Mouse (Mus musculus) hindbrain, embryonic 14.5 days (tissue): ENCODE results near the gene Ppan. TPM values are rescaled to one million over a fixed set of nuclear protein-coding genes. Genes with fewer than 3 reads are reported as not detected.
A peak's percentile ranks its signal among the peaks of the same experiment; 100 is the strongest.

ENCODE experiments used
- ATAC-seq: fragments of 200-750 bp; cut with Nextera tagmentation; 2 replicates; pipeline ENCODE4 v1.8.0; 2017; ENCODE audit warnings: moderate number of reproducible peaks, mild to moderate bottlenecking, moderate TSS enrichment, moderate library complexity; ENCODE audit not compliant: low FRiP score
- DNase-seq: peaks from one replicate; pipeline ENCODE4 v3.0.0-alpha.2; 2015; ENCODE audit warnings: low spot score
- H3K27ac ChIP-seq: fragments of 300-500 bp; sonication (generic); 2 replicates; pipeline ENCODE4 v1.5.1; 2014; ENCODE audit warnings: mild to moderate bottlenecking, moderate library complexity
- H3K27me3 ChIP-seq: fragments of 300-500 bp; sonication (generic); 2 replicates; pipeline ENCODE4 v1.6.1; 2014; ENCODE audit warnings: mild to moderate bottlenecking, low read length, mixed read lengths; ENCODE audit not compliant: control insufficient read depth, insufficient read depth
- H3K36me3 ChIP-seq: fragments of 300-500 bp; sonication (generic); replicated peaks from 2 replicates; pipeline ENCODE4 v1.6.1; 2014; ENCODE audit not compliant: control insufficient read depth, insufficient read depth
- H3K4me1 ChIP-seq: fragments of 300-500 bp; sonication (generic); replicated peaks from 2 replicates; pipeline ENCODE4 v1.6.1; 2014; ENCODE audit warnings: antibody characterized with exemption, low read length, mixed read lengths; ENCODE audit not compliant: control insufficient read depth, insufficient read depth
- H3K4me2 ChIP-seq: fragments of 300-500 bp; sonication (generic); replicated peaks from 2 replicates; pipeline ENCODE4 v1.6.1; 2014; ENCODE audit warnings: mild to moderate bottlenecking, moderate library complexity
- H3K4me3 ChIP-seq: fragments of 300-500 bp; sonication (generic); replicated peaks from 2 replicates; pipeline ENCODE4 v1.5.1; 2014; ENCODE audit warnings: mild to moderate bottlenecking, low read length
- H3K9ac ChIP-seq: fragments of 300-500 bp; sonication (generic); 2 replicates; pipeline ENCODE4 v1.6.1; 2014
- H3K9me3 ChIP-seq: fragments of 300-500 bp; sonication (generic); 2 replicates; pipeline ENCODE4 v1.6.1; 2016; ENCODE audit warnings: low read length; ENCODE audit not compliant: control insufficient read depth
- WGBS: fragments of 180-500 bp; shearing (Covaris S2); extraction: QIAGEN DNeasy Blood & Tissue Kit; methylation state at CpG from one replicate; pipeline ENCODE4 v1.1.7; 2014; 5-methylcytosine and 5-hydroxymethylcytosine counted together
- polyA plus RNA-seq: library from polyadenylated mRNA; unstranded; fragments of >200 nt; fragmentation: Nextera tagmentation; extraction: Ambion mirVana; gene quantifications from 2 replicates; pipeline ENCODE4 v1.2.1, GENCODE M21; 2014

Gene Ppan
- polyA plus RNA-seq, 1 experiment from 2014 or later, result 39.5 TPM

GRCm38 (mm10) chr9:20868448-20869001 lies 19.4 kb upstream of the Ppan start, which contains the start of gene A230050P20Rik:
A230050P20Rik (plus strand) TSS chr9:20868642.
- Histone ChIP-seq H3K36me3 (no peaks in the 10 kb centered on the region), H3K4me2 (peak within 1 kb of the TSS; percentile 42), H3K4me1 (no peaks in the 10 kb centered on the region), H3K9ac (peak within 1 kb of the TSS; percentile 36; the same call in 1 of the 2 replicates), H3K9me3 (no peaks in the 10 kb centered on the region), H3K27me3 (peaks cover 47% of the 10 kb centered on the region), H3K4me3 (peak within 1 kb of the TSS; percentile 29), H3K27ac (no peak within 1 kb of the TSS)
- ATAC-seq (0 out of 2 replicates have a peak, but pooled peaks have one; percentile 25), DNase-seq (no peak)
- 14% methylated on average over 41 of the region's 53 CpGs for WGBS

DNA sequence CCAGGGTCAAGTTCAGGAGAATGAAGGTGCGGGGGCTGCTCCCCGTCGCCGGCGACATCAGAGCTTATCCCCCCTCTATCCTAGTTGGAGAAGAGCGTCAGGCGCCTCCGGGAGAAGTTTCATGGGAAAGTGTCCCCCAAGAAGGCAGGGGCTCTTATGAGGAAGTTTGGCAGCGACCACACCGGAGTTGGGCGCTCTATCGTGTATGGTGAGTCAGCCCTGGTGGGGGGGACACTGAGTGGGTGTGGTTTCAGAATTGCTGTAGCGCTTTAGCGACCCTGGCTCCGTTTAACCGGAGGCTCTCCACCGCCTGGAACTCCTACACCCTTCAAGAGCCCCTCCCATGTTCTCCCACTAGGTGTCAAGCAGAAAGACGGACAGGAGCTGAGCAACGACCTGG lies 18.7 kb upstream of the Ppan start:
- H3K4me3 ChIP-seq, result peak overlapping the region; percentile 29
- H3K4me1 ChIP-seq, result no peaks in the 10 kb centered on the region
- H3K9me3 ChIP-seq, result no peaks in the 10 kb centered on the region
- no peaks in the 10 kb centered on the region for H3K36me3 ChIP-seq
- H3K27ac ChIP-seq, result no peak overlapping the region
- WGBS, result 6% methylated on average over 19 of the region's 19 CpGs
- no peak for DNase-seq
- ATAC-seq, result no peak
- H3K9ac ChIP-seq, result no peak overlapping the region
- H3K4me2 ChIP-seq, result peak overlapping the region; percentile 42
- H3K27me3 ChIP-seq, result peaks cover 47% of the 10 kb centered on the region

DNA sequence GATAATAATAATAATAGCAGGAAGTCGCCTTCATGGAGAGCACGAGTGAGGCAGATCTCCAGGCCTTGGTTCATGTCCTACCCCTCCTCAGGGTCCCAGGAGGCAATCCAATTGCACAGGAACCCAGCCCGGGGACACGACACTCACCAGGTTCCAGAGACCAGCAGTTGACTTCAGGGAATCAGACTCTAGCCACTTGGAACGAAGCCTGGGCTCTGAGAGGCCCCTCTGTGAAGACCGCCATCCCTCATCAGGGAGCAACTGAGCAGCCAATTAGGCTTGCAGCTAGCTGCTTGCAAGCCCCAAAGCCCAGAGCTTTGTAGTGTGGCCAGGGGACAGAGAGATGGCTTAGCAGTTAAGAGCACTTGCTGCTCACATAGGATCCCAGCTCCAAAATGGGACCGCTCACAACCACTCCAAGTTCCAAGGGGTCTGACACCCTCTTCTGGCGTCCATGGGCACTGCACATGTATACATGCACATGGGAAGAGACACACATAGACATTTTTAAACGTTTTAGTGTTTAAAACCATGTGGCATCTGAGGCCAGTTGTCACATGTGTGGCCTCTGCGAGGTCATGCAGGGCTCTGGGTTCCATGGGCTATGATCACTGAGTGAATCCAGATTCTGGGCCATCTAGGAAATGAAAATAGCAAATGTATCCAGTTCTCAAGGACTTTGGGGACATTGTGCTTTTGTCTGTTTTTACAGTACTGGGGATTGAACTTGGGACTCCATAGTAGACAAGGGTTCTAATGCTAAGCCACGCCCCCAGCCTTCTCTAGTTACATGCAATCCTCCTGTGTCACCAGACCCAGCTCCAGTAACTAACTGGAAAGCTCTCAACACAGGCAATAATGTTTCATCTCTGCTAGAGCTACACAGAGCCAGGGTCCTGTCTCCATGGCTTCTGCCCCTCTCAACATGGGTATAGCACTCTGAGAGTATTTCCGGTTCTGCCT lies 17.5 kb upstream of the Ppan start:
- peaks cover 47% of the 10 kb centered on the region for H3K27me3 ChIP-seq
- no peaks in the 10 kb centered on the region for H3K4me1 ChIP-seq
- H3K27ac ChIP-seq, result no peak overlapping the region
- no peaks in the 10 kb centered on the region for H3K36me3 ChIP-seq
- no peak overlapping the region for H3K4me2 ChIP-seq
- H3K4me3 ChIP-seq, result no peak overlapping the region
- DNase-seq (no peak), ATAC-seq (no peak)
- no peaks in the 10 kb centered on the region for H3K9me3 ChIP-seq
- H3K9ac ChIP-seq, result no peak overlapping the region
- WGBS, result 76% methylated on average over 12 of the region's 12 CpGs

DNA sequence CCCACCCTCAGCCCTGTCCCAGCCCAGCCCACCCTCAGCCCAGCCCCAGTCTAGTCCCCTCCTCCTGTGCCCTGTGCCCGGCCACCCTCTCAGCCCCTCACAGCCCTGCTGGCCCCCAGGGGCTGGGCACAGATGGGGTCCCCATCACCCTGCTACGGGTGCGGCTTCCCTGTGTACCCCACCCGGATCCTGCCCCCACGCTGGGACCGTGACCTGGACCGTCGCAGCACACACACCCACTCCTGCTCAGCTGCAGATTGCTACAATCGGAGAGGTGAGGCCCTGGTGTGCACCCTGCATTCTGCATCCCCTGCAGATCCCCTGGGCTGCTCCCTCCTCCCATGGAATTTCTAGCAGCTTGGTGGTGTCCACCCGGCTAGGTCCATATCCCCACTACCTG lies 15.0 kb upstream of the Ppan start:
- ATAC-seq, result no peak
- Histone ChIP-seq H3K27me3 (peaks cover 36% of the 10 kb centered on the region), H3K9ac (no peak overlapping the region), H3K4me3 (no peak overlapping the region), H3K36me3 (no peaks in the 10 kb centered on the region), H3K4me1 (no peaks in the 10 kb centered on the region), H3K27ac (no peak overlapping the region), H3K4me2 (no peak overlapping the region), H3K9me3 (no peaks in the 10 kb centered on the region)
- 86% methylated on average over 10 of the region's 10 CpGs for WGBS
- DNase-seq, result no peak

- no peaks in the 10 kb centered on the region for H3K9me3 ChIP-seq
- H3K4me1 ChIP-seq, result no peaks in the 10 kb centered on the region
- ATAC-seq (no peak), DNase-seq (no peak)
- no peak overlapping the region for H3K4me3 ChIP-seq
- 88% methylated on average over 12 of the region's 12 CpGs for WGBS
- no peaks in the 10 kb centered on the region for H3K36me3 ChIP-seq
- H3K27ac ChIP-seq, result no peak overlapping the region
- peaks cover 30% of the 10 kb centered on the region for H3K27me3 ChIP-seq
- H3K9ac ChIP-seq, result no peak overlapping the region
- no peak overlapping the region for H3K4me2 ChIP-seq
These were observed 14.5 kb upstream of the Ppan start for GRCm38 (mm10) chr9:20873521-20873920.

GRCm38 (mm10) chr9:20875021-20875790 lies 12.8 kb upstream of the Ppan start:
- H3K36me3 ChIP-seq, result no peaks in the 10 kb centered on the region
- H3K27ac ChIP-seq, result no peak overlapping the region
- H3K9ac ChIP-seq, result no peak overlapping the region
- no peaks in the 10 kb centered on the region for H3K9me3 ChIP-seq
- no peak overlapping the region for H3K4me3 ChIP-seq
- no peak overlapping the region for H3K4me2 ChIP-seq
- no peak for ATAC-seq
- peaks cover 14% of the 10 kb centered on the region for H3K27me3 ChIP-seq
- no peak for DNase-seq
- H3K4me1 ChIP-seq, result no peaks in the 10 kb centered on the region
- WGBS, result 70% methylated on average over 23 of the region's 23 CpGs

- H3K9ac ChIP-seq, result no peak overlapping the region
- 79% methylated on average over 8 of the region's 9 CpGs for WGBS
- H3K9me3 ChIP-seq, result no peaks in the 10 kb centered on the region
- H3K27ac ChIP-seq, result no peak overlapping the region
- H3K4me2 ChIP-seq, result no peak overlapping the region
- H3K4me3 ChIP-seq, result no peak overlapping the region
- no peaks in the 10 kb centered on the region for H3K36me3 ChIP-seq
- ATAC-seq (no peak), DNase-seq (no peak)
- H3K27me3 ChIP-seq, result 0 out of 2 replicates have a peak, but pooled peaks cover under 1% of the 10 kb centered on the region
- H3K4me1 ChIP-seq, result no peaks in the 10 kb centered on the region
These were observed 11.5 kb upstream of the Ppan start for GRCm38 (mm10) chr9:20876318-20877117.

DNA sequence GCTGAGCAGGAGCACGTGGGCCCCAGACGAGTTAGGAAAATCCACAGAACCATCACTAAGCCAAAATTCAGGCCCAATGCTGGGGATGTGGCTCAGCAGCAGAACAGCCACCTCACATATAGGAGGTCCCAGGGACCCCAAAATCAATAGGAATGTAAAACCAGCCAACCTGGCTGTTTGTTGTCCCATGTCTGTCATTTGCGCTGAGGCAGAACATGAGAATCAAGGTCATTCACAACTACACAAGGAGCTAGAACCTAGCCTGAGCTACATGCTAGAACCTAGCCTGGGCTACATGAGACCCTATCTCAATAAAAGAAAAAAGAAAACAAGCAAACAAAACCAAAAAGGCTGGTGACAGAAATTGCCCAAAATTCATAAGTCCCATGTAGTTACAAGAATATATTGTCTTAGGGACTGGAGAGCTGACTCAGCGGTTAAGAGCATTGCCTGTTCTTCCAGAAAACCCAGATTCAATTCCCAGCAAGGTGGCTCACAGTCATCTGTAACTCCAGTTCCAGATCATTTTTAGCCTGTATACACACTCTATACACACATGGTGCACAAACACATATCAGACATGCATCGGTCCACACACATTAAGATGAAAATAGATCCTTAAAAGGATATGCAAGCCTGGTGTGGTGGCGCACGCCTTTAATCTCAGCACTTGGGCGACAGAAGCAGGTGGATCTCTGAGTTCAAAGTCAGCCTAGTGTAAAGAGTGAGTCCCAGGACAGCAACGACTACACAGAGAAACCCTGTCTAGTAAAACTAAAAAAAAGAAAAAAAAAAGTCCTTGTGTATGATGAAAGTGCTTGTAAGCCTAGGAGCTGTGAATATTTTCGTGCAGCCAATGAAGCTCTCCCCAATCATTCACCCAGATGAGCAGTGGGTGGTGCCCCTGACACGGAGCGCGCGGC lies 10.6 kb upstream of the Ppan start:
- Histone ChIP-seq H3K36me3 (no peaks in the 10 kb centered on the region), H3K9ac (peak overlapping the region; percentile 35; the same call in 1 of the 2 replicates), H3K4me1 (no peaks in the 10 kb centered on the region), H3K27me3 (no peaks in the 10 kb centered on the region), H3K27ac (peak overlapping the region; percentile 40; the same call in 1 of the 2 replicates), H3K4me2 (peak overlapping the region; percentile 66), H3K4me3 (peak overlapping the region; percentile 34), H3K9me3 (no peaks in the 10 kb centered on the region)
- no peak for DNase-seq
- 37% methylated on average over 14 of the region's 14 CpGs for WGBS
- ATAC-seq, result no peak
